Mouse (Mus musculus) limb, embryonic 14.5 days (tissue): Measurements from ENCODE around the gene Yap1. TPM values are rescaled to one million over a fixed set of nuclear protein-coding genes. Genes with fewer than 3 reads are reported as not detected.

Experiments
- ATAC-seq: fragments of 200-750 bp; cut with Nextera tagmentation; 2 replicates; pipeline ENCODE4 v1.8.0; 2017; ENCODE audit warnings: low read depth, moderate number of reproducible peaks, moderate TSS enrichment; ENCODE audit not compliant: low FRiP score
- DNase-seq: peaks from one replicate; pipeline ENCODE4 v3.0.0-alpha.2; 2015; ENCODE audit warnings: low spot score
- H3K27ac ChIP-seq: fragments of 300-500 bp; sonication (generic); replicated peaks from 2 replicates; pipeline ENCODE4 v1.5.1; 2014; ENCODE audit warnings: low read depth, mild to moderate bottlenecking, low read length, moderate library complexity, mixed read lengths
- H3K27me3 ChIP-seq: fragments of 300-500 bp; sonication (generic); 2 replicates; pipeline ENCODE4 v1.6.1; 2014; ENCODE audit warnings: low read length, mixed read lengths; ENCODE audit not compliant: control insufficient read depth, insufficient read depth
- H3K36me3 ChIP-seq: fragments of 300-500 bp; sonication (generic); 2 replicates; pipeline ENCODE4 v1.6.1; 2014; ENCODE audit warnings: mild to moderate bottlenecking, low read length, moderate library complexity, mixed read lengths; ENCODE audit not compliant: control insufficient read depth, insufficient read depth
- H3K4me1 ChIP-seq: fragments of 300-500 bp; sonication (generic); 2 replicates; pipeline ENCODE4 v1.6.1; 2014; ENCODE audit warnings: antibody characterized with exemption, low read length, mixed read lengths; ENCODE audit not compliant: control insufficient read depth, insufficient read depth
- H3K4me2 ChIP-seq: fragments of 300-500 bp; sonication (generic); replicated peaks from 2 replicates; pipeline ENCODE4 v1.6.1; 2014; ENCODE audit warnings: low read depth, mild to moderate bottlenecking, low read length, moderate library complexity; ENCODE audit not compliant: severe bottlenecking
- H3K4me3 ChIP-seq: fragments of 300-500 bp; sonication (generic); replicated peaks from 2 replicates; pipeline ENCODE4 v1.5.1; 2014; ENCODE audit warnings: low read length
- H3K9ac ChIP-seq: fragments of 300-500 bp; sonication (generic); 2 replicates; pipeline ENCODE4 v1.6.1; 2014; ENCODE audit warnings: mild to moderate bottlenecking, low read depth, low read length, moderate library complexity; ENCODE audit not compliant: severe bottlenecking
- H3K9me3 ChIP-seq: fragments of 300-500 bp; sonication (generic); 2 replicates; pipeline ENCODE4 v1.6.1; 2016; ENCODE audit warnings: low read length; ENCODE audit not compliant: control insufficient read depth
- POLR2A ChIP-seq: fragments of 200-500 bp; IDR thresholded peaks from 2 replicates; pipeline ENCODE4 v1.8.0; 2012; ENCODE audit warnings: inconsistent platforms, mild to moderate bottlenecking, moderate library complexity, borderline replicate concordance; ENCODE audit not compliant: insufficient read depth, insufficient read length; ENCODE audit errors: extremely low read depth
- WGBS: fragments of 180-500 bp; shearing (Covaris S2); extraction: QIAGEN DNeasy Blood & Tissue Kit; methylation state at CpG from one replicate; pipeline ENCODE4 v1.1.7; 2014; 5-methylcytosine and 5-hydroxymethylcytosine counted together
- polyA plus RNA-seq, 2 experiments: library from polyadenylated mRNA; depleted of rRNA in 1 of 2; stranded (reverse) in 1 of 2; unstranded in 1 of 2; fragments of >200 nt; fragmentation: Nextera tagmentation in 1 of 2; extraction: Ambion mirVana in 1 of 2; gene quantifications; 2 replicates each; pipeline versions ENCODE4 v1.2.1 to v1.2.3; 2012 to 2014

Gene Yap1
- polyA plus RNA-seq, 2 experiments: 43.3 to 75.0 TPM

- Histone ChIP-seq H3K4me2 (no peak overlapping the region), H3K27me3 (no peaks in the 10 kb centered on the region), H3K4me1 (no peaks in the 10 kb centered on the region), H3K27ac (no peak overlapping the region), H3K36me3 (peaks cover 55% of the 10 kb centered on the region), H3K9me3 (no peaks in the 10 kb centered on the region), H3K9ac (no peak overlapping the region), H3K4me3 (no peak overlapping the region)
- ATAC-seq: no peak
- no peak for DNase-seq
- 76% methylated on average over 5 of the region's 5 CpGs for WGBS
- no peak for TF ChIP-seq POLR2A
Observed at GRCm38 (mm10) chr9:7977587-7977986, 26.8 kb downstream of the Yap1 start.

- Histone ChIP-seq H3K36me3 (peaks cover 48% of the 10 kb centered on the region), H3K4me3 (no peak overlapping the region), H3K9ac (no peak overlapping the region), H3K4me2 (no peak overlapping the region), H3K27ac (no peak overlapping the region), H3K4me1 (no peaks in the 10 kb centered on the region), H3K9me3 (no peaks in the 10 kb centered on the region), H3K27me3 (no peaks in the 10 kb centered on the region)
- ATAC-seq (no peak), DNase-seq (no peak)
- TF ChIP-seq POLR2A: no peak
- 43% methylated on average over 2 of the region's 2 CpGs for WGBS
Observed at GRCm38 (mm10) chr9:7971993-7972392, 32.4 kb downstream of the Yap1 start.

DNA sequence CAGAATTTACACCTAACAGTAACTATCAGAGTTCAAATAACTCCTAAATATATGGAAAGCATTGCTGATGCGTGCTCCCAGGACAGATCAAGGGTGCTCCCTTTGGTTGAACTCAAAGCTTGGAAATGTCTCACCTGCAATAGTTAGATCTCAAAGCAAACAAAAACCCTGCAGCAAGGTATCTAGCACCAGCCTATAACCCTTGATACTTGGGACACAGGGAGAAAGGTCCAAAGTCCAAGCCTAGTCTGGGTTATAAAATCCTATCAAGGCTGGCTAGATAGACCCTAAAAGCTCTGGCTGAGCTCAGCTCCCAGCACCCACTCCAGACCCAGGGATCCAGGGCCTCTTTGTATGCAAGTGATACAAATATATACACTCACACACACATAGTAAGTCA, 36.4 kb downstream of the Yap1 start:
- peaks cover 41% of the 10 kb centered on the region for H3K36me3 ChIP-seq
- H3K4me2 ChIP-seq: no peak overlapping the region
- no peaks in the 10 kb centered on the region for H3K9me3 ChIP-seq
- 82% methylated on average over 1 of the region's 1 CpGs for WGBS
- no peak overlapping the region for H3K27ac ChIP-seq
- H3K4me3 ChIP-seq: no peak overlapping the region
- ATAC-seq (no peak), DNase-seq (no peak)
- no peak for TF ChIP-seq POLR2A
- peaks cover 2% of the 10 kb centered on the region for H3K4me1 ChIP-seq
- H3K9ac ChIP-seq: no peak overlapping the region
- H3K27me3 ChIP-seq: no peaks in the 10 kb centered on the region

GRCm38 (mm10) chr9:7965590-7965989, 38.8 kb downstream of the Yap1 start:
- Histone ChIP-seq H3K27ac (no peak overlapping the region), H3K4me2 (no peak overlapping the region), H3K27me3 (no peaks in the 10 kb centered on the region), H3K4me1 (peaks cover 26% of the 10 kb centered on the region), H3K36me3 (peaks cover 32% of the 10 kb centered on the region), H3K9me3 (no peaks in the 10 kb centered on the region), H3K4me3 (no peak overlapping the region), H3K9ac (no peak overlapping the region)
- TF ChIP-seq POLR2A: no peak
- WGBS: 88% methylated on average over 3 of the region's 3 CpGs
- DNase-seq (no peak), ATAC-seq (no peak)

DNA sequence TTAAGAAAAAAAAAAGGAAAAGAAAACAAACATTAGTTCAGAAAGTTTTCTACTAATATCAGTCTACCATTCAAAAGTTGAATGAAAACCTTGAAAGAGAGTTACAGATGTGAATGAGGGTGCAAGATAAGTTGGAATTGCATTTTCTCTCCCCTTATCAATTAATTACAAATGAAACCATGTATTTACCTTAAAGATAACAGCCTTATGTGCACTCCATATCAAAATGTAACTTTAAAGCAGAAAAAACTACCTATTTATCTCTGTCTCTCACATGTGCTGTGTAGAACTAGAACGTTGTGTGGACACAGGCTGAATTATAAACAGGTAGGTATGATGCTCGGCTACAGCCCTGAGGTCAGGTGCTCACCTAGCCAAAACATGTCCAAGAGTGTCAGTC, 40.5 kb downstream of the Yap1 start:
- DNase-seq (no peak), ATAC-seq (no peak)
- H3K36me3 ChIP-seq: peaks cover 26% of the 10 kb centered on the region
- H3K9me3 ChIP-seq: no peaks in the 10 kb centered on the region
- no peaks in the 10 kb centered on the region for H3K27me3 ChIP-seq
- peaks cover 35% of the 10 kb centered on the region for H3K4me1 ChIP-seq
- no peak for TF ChIP-seq POLR2A
- 85% methylated on average over 2 of the region's 2 CpGs for WGBS
- no peak overlapping the region for H3K4me2 ChIP-seq
- H3K27ac ChIP-seq: no peak overlapping the region
- no peak overlapping the region for H3K9ac ChIP-seq
- H3K4me3 ChIP-seq: no peak overlapping the region

- Histone ChIP-seq H3K4me1 (peaks cover 35% of the 10 kb centered on the region), H3K27ac (no peak overlapping the region; the same call in 1 of the 2 replicates)
Observed at GRCm38 (mm10) chr9:7962915-7963314, 41.5 kb downstream of the Yap1 start.

More at GRCm38 (mm10) chr9:7962915-7963314, 41.5 kb downstream of the Yap1 start:
- no peak overlapping the region for H3K4me2 ChIP-seq
- H3K4me3 ChIP-seq: no peak overlapping the region
- DNase-seq (no peak), ATAC-seq (no peak)
- peaks cover 21% of the 10 kb centered on the region for H3K36me3 ChIP-seq
- no peak overlapping the region for H3K9ac ChIP-seq
- H3K9me3 ChIP-seq: no peaks in the 10 kb centered on the region
- no peaks in the 10 kb centered on the region for H3K27me3 ChIP-seq
- no peak for TF ChIP-seq POLR2A
- WGBS: 71% methylated on average over 7 of the region's 7 CpGs
